Mouse (Mus musculus) left cerebral cortex, postnatal 10 days (tissue): ENCODE data around the gene Thbs3. TPM values are rescaled to one million over a fixed set of nuclear protein-coding genes. Genes with fewer than 3 reads are reported as not detected.

Experiments
- DNase-seq, 2 experiments: peaks; one replicate each; pipeline ENCODE4 v3.0.0; 2021 to 2022; ENCODE audit warnings: low spot score in 2 of 2, mixed read lengths in 1 of 2; ENCODE audit errors: extremely low spot score in 1 of 2
- intact Hi-C: fragments of 180-260 bp; cut with DNase I; formaldehyde crosslinking; loops from one replicate; pipeline ENCODE4 v1.15.1; 2025
- total RNA-seq, 2 experiments: library from RNA; stranded (reverse); gene quantifications; 2 replicates each; pipeline ENCODE4 v1.2.3; 2021

Gene Thbs3
- total RNA-seq = 10 to 100 TPM; 27.8 to 31.4 TPM

GRCm38 (mm10) chr3:89214681-89215411 is at the start of gene Thbs3:
Gene Thbs3, plus strand, starts transcription at chr3:89215180.
- DNase-seq = peak in 1 of 2 experiments; percentile 63

DNA sequence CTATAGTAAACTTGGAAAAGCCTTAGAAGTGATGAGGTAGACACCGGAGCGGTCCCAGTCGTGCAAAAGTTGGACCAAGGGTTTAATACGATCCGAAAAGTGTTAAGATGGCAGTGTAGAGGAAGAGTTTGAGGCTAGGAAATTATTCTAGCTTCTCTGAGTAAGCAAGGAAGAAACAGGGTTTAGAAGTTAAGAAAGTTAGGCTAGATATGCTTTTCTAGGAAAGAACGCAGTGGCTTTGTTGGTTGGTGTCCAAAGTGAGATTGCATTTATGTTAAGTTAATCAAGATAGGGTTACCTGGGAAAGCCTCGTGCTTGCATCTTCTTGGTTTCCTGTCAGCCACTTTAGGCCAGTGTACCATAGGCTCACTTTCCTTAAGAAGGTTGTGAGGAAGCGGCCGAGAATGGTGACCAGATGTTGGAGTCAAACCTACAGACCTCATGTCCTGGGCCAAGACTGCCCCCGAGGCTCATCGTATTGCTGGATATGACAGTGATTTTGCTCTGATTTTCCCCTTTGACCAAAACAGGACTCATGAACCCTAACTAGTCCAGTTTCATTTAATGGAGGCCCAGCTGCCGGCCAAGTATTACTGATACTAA is 49.6 kb upstream of the Thbs3 start:
- intact Hi-C loops = no loop called here
- no peak for DNase-seq

More at GRCm38 (mm10) chr3:89214681-89215411, at the start of gene Thbs3:
- intact Hi-C loops = no loop called here

GRCm38 (mm10) chr3:89166945-89167344 is 48.0 kb upstream of the Thbs3 start:
- intact Hi-C loops = no loop called here
- DNase-seq = no peak

GRCm38 (mm10) chr3:89174844-89175243 is 40.1 kb upstream of the Thbs3 start:
- intact Hi-C loops = no loop called here

DNA sequence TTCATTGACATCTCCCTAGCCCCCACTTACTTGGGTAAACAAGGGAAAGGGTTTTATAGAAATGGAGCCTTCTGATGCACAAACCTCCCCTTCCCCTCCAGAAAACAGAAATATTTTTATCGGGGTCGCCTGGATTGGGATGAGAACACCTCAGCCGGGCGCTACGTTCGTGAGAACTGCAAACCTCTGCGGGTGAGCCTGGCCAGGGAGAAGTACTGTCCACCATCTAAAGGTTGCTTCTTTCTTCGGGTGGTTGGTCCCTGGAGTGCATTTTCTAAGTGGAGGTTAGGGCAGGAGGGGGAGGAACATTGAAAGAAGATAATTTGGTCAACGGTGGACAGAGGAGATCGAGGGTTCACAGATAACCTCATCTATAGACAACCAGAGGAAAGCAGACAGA is 39.4 kb upstream of the Thbs3 start:
- DNase-seq = no peak
- intact Hi-C loops = no loop called here

More at GRCm38 (mm10) chr3:89174844-89175243, 40.1 kb upstream of the Thbs3 start:
- DNase-seq = no peak

DNA sequence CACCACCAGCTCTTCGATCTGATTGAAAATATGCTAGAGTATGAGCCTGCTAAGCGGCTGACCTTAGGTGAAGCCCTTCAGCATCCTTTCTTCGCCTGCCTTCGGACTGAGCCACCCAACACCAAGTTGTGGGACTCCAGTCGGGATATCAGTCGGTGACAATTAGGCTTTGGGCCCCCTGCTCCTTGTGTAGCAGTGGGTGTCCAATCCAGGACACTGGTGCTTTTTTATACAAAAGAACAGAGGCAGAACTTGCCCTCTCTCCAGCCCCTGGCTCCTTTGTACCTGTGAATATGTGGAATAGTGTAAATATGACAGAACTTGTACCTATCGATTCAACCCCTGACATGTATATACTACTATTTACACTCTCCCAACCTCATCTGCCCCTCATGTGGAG is 38.6 kb upstream of the Thbs3 start:
- intact Hi-C loops = no loop called here
- no peak for DNase-seq

GRCm38 (mm10) chr3:89177242-89178106 is 37.5 kb upstream of the Thbs3 start, which contains the start of gene Scamp3:
Gene Scamp3, plus strand, starts transcription at chr3:89177473.
- intact Hi-C loops = no loop called here

GRCm38 (mm10) chr3:89178107-89178385 is 36.9 kb upstream of the Thbs3 start:
- DNase-seq = no peak
- intact Hi-C loops = no loop called here

More at GRCm38 (mm10) chr3:89177242-89178106, 37.5 kb upstream of the Thbs3 start, which contains the start of gene Scamp3:
- DNase-seq = peak; percentile 89 to 90

GRCm38 (mm10) chr3:89179056-89179455 is 35.9 kb upstream of the Thbs3 start:
- peak in 1 of 2 experiments; percentile 22 for DNase-seq
- intact Hi-C loops = no loop called here

DNA sequence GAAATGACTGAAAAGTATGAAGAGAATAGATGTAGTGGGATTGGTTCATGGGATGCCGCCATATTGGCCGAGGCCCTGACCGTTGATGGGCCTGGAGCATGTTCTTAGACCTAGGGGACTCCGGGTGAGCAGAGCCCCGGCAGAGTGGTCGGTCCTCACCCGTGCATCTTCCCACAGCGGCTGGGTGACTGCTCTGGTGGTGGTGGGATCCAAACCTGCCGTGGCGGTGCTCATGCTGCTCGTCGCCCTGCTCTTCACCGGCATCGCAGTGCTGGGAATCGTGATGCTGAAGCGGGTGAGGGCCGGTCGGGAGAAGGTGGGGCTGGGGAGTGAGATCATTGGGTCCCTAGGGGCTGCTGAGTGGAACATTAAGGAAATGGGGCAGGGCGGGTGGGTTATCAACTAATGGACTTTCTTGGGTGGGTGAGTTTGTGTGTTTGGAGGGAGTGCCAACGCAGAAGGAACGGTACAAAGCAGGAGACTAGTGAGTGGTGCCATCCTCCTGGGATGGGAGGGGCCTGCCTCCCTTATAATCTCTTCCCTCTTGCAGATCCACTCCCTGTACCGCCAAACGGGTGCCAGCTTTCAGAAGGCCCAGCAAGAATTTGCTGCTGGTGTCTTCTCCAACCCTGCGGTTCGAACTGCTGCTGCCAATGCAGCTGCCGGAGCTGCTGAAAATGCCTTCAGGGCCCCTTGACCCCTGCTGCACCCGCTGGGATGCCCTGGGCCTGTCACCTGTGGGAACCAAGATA is 33.1 kb upstream of the Thbs3 start:
- intact Hi-C loops = no loop called here
- no peak for DNase-seq

- no peak for DNase-seq
- intact Hi-C loops = no loop called here
Observed at GRCm38 (mm10) chr3:89182531-89183057, 32.4 kb upstream of the Thbs3 start.

- peak; percentile 91 to 93 for DNase-seq
- intact Hi-C loops = no loop called here
Observed at GRCm38 (mm10) chr3:89183058-89183958, 31.7 kb upstream of the Thbs3 start, which contains the start of gene Fam189b. Gene Fam189b, plus strand, starts transcription at chr3:89183143.

GRCm38 (mm10) chr3:89183959-89184315 is 31.0 kb upstream of the Thbs3 start:
- intact Hi-C loops = no loop called here
- no peak for DNase-seq

GRCm38 (mm10) chr3:89187197-89187596 is 27.8 kb upstream of the Thbs3 start:
- intact Hi-C loops = no loop called here
- peak in 1 of 2 experiments; percentile 55 for DNase-seq

- intact Hi-C loops = no loop called here
- DNase-seq = no peak
Observed at GRCm38 (mm10) chr3:89187690-89188477, 27.1 kb upstream of the Thbs3 start.

GRCm38 (mm10) chr3:89188478-89188875 is 26.5 kb upstream of the Thbs3 start:
- no peak for DNase-seq
- intact Hi-C loops = no loop called here

GRCm38 (mm10) chr3:89190436-89190835 is 24.5 kb upstream of the Thbs3 start:
- intact Hi-C loops = no loop called here
- DNase-seq = no peak
